12 mouse cellular contexts compared by ENCODE assay signal in genomic region chr6:65594171-65594570, GRCm38 (mm10).
DNase-seq lines count a peak whose midpoint lies in the region; ATAC-seq and TF ChIP-seq lines count a peak whose summit lies in the region.
"Had no signal": no experiment of that assay in that cellular context is flagged by ENCODE, and none has a peak within 500 bp of the region (broad histone marks: within the 10 kb centered on the region; RNA-seq: fewer than 3 reads in every experiment).

No protein-coding gene starts in this region.

- H3K9me3 ChIP-seq in G1E (replicated peaks) = no peaks in the 10 kb centered on the region
- no peaks in the 10 kb centered on the region for H3K9me3 ChIP-seq in heart, embryonic 11.5 days (replicated peaks; ENCODE audit: control insufficient read depth, low read length)
- H3K9me3 ChIP-seq: limb, embryonic 13.5 days had no signal

- H3K79me2 ChIP-seq in liver, adult 2 months (ENCODE audit: control insufficient read depth, insufficient read depth, low read length) = no peaks in the 10 kb centered on the region

- H3K27me3 ChIP-seq in G1E (ENCODE audit: insufficient read depth, low read length) = 0 out of 2 replicates have a peak, but pooled peaks cover 2% of the 10 kb centered on the region
- no peaks in the 10 kb centered on the region; the same call in 1 of the 2 replicates for H3K27me3 ChIP-seq in liver, adult 2 months (ENCODE audit: control insufficient read depth, insufficient read depth, low read length)
- H3K27me3 ChIP-seq in heart, embryonic 11.5 days (ENCODE audit: control insufficient read depth, insufficient read depth, low read length) = no peaks in the 10 kb centered on the region
- H3K27me3 ChIP-seq: limb, embryonic 13.5 days had no signal

- peaks cover 28% of the 10 kb centered on the region for H3K4me1 ChIP-seq in G1E (ENCODE audit: insufficient read depth, low read depth, low read length)
- H3K4me1 ChIP-seq in liver, adult 2 months (ENCODE audit: control insufficient read depth, insufficient read depth, low read length) = no peaks in the 10 kb centered on the region
- no peaks in the 10 kb centered on the region for H3K4me1 ChIP-seq in heart, embryonic 11.5 days (ENCODE audit: control insufficient read depth, insufficient read depth, low read length)
- H3K4me1 ChIP-seq: limb, embryonic 13.5 days had no signal

- H3K4me2 ChIP-seq in heart, embryonic 11.5 days = no peak overlapping the region
- H3K4me2 ChIP-seq: limb, embryonic 13.5 days had no signal

- TF ChIP-seq CTCF in G1E (IDR thresholded peaks at IDR 0.05; ENCODE audit: low read depth, low read length) = no peak
- no peak for TF ChIP-seq CTCF in liver, adult 2 months (IDR thresholded peaks at IDR 0.05; ENCODE audit: low read depth, low read length)

- no peak overlapping the region for H3K27ac ChIP-seq in liver, adult 2 months (replicated peaks; ENCODE audit: insufficient read depth, low read depth, low read length)
- H3K27ac ChIP-seq in heart, embryonic 11.5 days (ENCODE audit: low read depth, low read length) = no peak overlapping the region
- H3K27ac ChIP-seq: limb, embryonic 13.5 days had no signal

- 70% methylated on average over 3 of the region's 3 CpGs for WGBS in liver, adult 2 months
- 70% methylated on average over 3 of the region's 3 CpGs for WGBS in heart, embryonic 11.5 days (ENCODE audit: insufficient replicate concordance)

- H3K36me3 ChIP-seq in G1E (replicated peaks) = no peaks in the 10 kb centered on the region
- no peaks in the 10 kb centered on the region for H3K36me3 ChIP-seq in liver, adult 2 months (ENCODE audit: control insufficient read depth, insufficient read depth, low read length)
- no peaks in the 10 kb centered on the region for H3K36me3 ChIP-seq in heart, embryonic 11.5 days (ENCODE audit: control insufficient read depth, insufficient read depth, low read length)
- H3K36me3 ChIP-seq: limb, embryonic 13.5 days had no signal

- peak; percentile 41 for DNase-seq in layer of hippocampus, adult 9-11 months
- DNase-seq in layer of hippocampus, postnatal 14 days (ENCODE audit: low spot score in 2 of 2) = no peak
- peak; percentile 19 for DNase-seq in G1E (ENCODE audit: low spot score)
- DNase-seq in liver, adult 2 months (ENCODE audit: extremely low read depth, low read depth, low spot score) = peak; percentile 26
- peak; percentile 57 for DNase-seq in naive thymus-derived CD4-positive, alpha-beta T cell, adult 2 months (ENCODE audit: low read depth)
- no peak for DNase-seq in gastrocnemius, postnatal 4 days (ENCODE audit: low spot score in 2 of 2)
- DNase-seq in embryo, embryonic 9.5 days (ENCODE audit: extremely low spot score) = no peak
- DNase-seq: adrenal gland, postnatal 14 days; cerebellum, postnatal 10 days; kidney, postnatal 4 days had no signal

- no peak overlapping the region for H3K4me3 ChIP-seq in G1E (ENCODE audit: low read depth, low read length)
- no peak overlapping the region for H3K4me3 ChIP-seq in liver, adult 2 months (ENCODE audit: insufficient read depth, low read depth, low read length)
- no peak overlapping the region for H3K4me3 ChIP-seq in heart, embryonic 11.5 days (ENCODE audit: low read depth, low read length)
- H3K4me3 ChIP-seq: limb, embryonic 13.5 days had no signal

- peak; percentile 78 for ATAC-seq in G1E (ENCODE audit: extremely low read depth, insufficient number of reproducible peaks, low FRiP score, poor library complexity, severe bottlenecking)
- no peak for ATAC-seq in heart, embryonic 11.5 days (replicated peaks; ENCODE audit: insufficient number of reproducible peaks, low FRiP score, low TSS enrichment)

- H3K9ac ChIP-seq in liver, adult 2 months (ENCODE audit: low read depth, low read length) = no peak overlapping the region
- H3K9ac ChIP-seq in heart, embryonic 11.5 days (ENCODE audit: low read depth, low read length) = no peak overlapping the region
- H3K9ac ChIP-seq: limb, embryonic 13.5 days had no signal

- no peak for TF ChIP-seq POLR2A in liver, adult 2 months (IDR thresholded peaks at IDR 0.05; ENCODE audit: extremely low read depth, insufficient read depth, low read length)

Comparison
In these comparisons a context has a peak if more than half of its experiments do, and no peak if none do; other contexts are left out.
1. DNase-seq: peak in layer of hippocampus, adult 9-11 months (single experiment), G1E (single experiment), liver, adult 2 months (single experiment) and naive thymus-derived CD4-positive, alpha-beta T cell, adult 2 months (single experiment); none in layer of hippocampus, postnatal 14 days (0 of 2), gastrocnemius, postnatal 4 days (0 of 2) and embryo, embryonic 9.5 days (single experiment).